Mouse (Mus musculus) liver, postnatal 0 days (tissue): ENCODE results near the gene Mettl7b.

Experiments
- CTCF ChIP-seq: sonication (generic); IDR thresholded peaks from 2 replicates; pipeline ENCODE4 v1.5.1; 2016; ENCODE audit warnings: antibody characterized with exemption, low read depth
- EP300 ChIP-seq: IDR thresholded peaks from 2 replicates; pipeline ENCODE4 v1.6.1; 2016; ENCODE audit warnings: antibody characterized with exemption, low read depth, mild to moderate bottlenecking

DNA sequence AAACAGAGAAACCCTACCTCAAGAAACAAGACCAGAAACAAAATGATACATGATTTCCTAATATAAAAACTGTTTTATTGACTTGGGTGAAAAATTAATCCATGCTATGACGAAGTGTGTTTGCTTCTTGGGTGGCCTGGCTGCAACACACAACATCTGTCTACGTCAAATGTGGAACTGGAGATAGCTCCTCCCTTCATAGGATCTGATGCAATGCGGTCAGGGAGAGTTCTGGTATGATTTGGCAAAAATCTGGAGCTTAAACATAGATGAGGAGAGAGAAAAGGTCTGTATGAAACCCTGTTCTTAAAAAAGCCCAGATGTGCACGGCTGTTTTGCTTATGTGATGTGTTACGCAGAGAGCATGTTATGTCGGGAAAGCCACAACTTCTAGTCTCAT lies 5.1 kb upstream of the Mettl7b start:
- TF ChIP-seq EP300 (0 out of 2 replicates have a peak, but pooled peaks have one; percentile 36), CTCF (no peak)
